Mouse (Mus musculus) bone marrow macrophage, adult 2 months (primary cell): ENCODE results near the gene Rasl12.

Experiments
- CTCF ChIP-seq: IDR thresholded peaks from 2 replicates; pipeline ENCODE4 v1.5.1; 2012; ENCODE audit warnings: low read depth, mild to moderate bottlenecking, low read length, moderate library complexity
- POLR2A ChIP-seq: IDR thresholded peaks from 2 replicates; pipeline ENCODE4 v1.6.1; 2012; ENCODE audit warnings: mild to moderate bottlenecking, low read depth, low read length, borderline replicate concordance

DNA sequence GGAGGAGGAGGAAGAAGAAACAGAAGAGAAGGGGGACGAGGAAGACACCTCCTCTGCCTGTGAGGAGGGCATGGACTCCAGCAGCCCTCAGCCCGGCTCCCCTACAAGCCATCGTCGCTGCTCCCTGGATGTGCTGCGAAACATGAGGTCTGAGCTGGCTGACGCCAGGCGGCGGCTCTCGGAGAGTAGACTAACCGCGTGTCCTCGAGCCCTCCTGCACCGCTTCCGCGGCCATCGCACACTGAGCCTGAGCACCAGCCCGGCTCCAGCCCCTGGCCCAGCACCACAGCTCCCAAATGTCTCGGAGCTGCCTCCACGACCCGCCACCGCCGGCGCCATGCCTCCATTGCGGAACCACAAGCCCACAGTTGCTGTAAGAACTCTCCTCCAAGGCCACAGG is 26.6 kb upstream of the Rasl12 start:
- no peak for TF ChIP-seq CTCF
- no peak for TF ChIP-seq POLR2A
